Mouse (Mus musculus): ENCODE measurements at regions not wholly inside any gene's neighbourhood (a gene's known extent, or its start where the extent isn't known, plus 50 kb on each side); places are given as distances from the start of the nearest gene placed in this dataset.

DNA sequence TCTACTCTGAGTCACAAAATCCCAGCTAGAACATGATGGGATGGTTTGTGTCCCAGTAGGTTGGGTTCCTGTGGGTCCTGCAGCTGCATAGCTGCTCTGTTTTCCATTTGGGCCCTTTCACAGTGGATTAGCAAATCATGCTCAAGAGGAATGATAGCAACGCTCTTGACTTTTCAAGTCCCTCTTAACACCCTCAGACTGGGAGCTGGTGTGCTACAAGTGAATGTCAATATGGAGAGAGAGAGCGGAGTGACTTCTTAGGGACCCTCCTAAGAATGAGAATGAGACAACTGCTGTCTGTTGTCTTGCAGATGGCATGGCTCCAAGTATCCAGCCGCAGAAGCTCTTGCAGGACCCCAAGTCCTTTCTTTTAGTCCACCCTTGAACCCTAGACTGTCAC is 198.1 kb upstream of the Slc24a2 start:
- no peak for TF ChIP-seq POLR2A (IDR thresholded peaks at IDR 0.05; ENCODE audit: borderline replicate concordance, insufficient read depth, low read length)
- no peak for TF ChIP-seq CTCF (IDR thresholded peaks at IDR 0.05; ENCODE audit: borderline replicate concordance, insufficient read depth, low read depth, low read length)

All from cerebellum, adult 2 months (tissue).